Mouse (Mus musculus) thymus, postnatal 25 days (tissue): Measurements from ENCODE around the gene Adgrl1.

Source experiments
- DNase-seq: peaks from one replicate; pipeline ENCODE4 v3.0.0; 2022

Adgrl1 gene

GRCm38 (mm10) chr8:83902961-83903666 is 3.2 kb downstream of the Adgrl1 start:
- peak; percentile 63 for DNase-seq

GRCm38 (mm10) chr8:83908583-83908982 is 8.7 kb downstream of the Adgrl1 start:
- no peak for DNase-seq

- DNase-seq = no peak
These were observed 9.4 kb downstream of the Adgrl1 start for GRCm38 (mm10) chr8:83909311-83909710.

GRCm38 (mm10) chr8:83911809-83912731 is 12.2 kb downstream of the Adgrl1 start:
- DNase-seq = no peak

GRCm38 (mm10) chr8:83914232-83914631 is 14.3 kb downstream of the Adgrl1 start:
- DNase-seq = no peak

- no peak for DNase-seq
These were observed 15.0 kb downstream of the Adgrl1 start for GRCm38 (mm10) chr8:83914860-83915259.

DNA sequence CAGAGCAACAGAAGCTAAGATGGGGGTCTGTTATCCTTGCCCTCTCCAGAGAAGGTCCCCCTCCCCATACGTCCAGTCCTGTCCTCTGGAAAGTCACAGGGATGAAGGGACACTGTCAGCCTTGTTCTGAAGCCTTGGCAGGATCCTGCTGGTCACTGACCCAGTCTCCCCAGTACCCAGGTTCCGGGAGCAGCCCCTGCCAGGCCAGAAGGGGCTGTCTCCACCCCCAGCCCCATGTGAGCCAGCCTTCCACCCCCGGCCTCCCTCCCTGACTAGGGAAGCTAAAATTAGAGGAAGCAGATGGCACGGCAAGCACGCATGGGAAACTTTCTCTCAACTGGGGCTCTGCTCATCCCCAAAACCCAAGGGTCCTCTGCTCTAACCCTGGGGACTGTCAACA is 16.1 kb downstream of the Adgrl1 start:
- no peak for DNase-seq

GRCm38 (mm10) chr8:83917566-83917965 is 17.7 kb downstream of the Adgrl1 start:
- no peak for DNase-seq

DNA sequence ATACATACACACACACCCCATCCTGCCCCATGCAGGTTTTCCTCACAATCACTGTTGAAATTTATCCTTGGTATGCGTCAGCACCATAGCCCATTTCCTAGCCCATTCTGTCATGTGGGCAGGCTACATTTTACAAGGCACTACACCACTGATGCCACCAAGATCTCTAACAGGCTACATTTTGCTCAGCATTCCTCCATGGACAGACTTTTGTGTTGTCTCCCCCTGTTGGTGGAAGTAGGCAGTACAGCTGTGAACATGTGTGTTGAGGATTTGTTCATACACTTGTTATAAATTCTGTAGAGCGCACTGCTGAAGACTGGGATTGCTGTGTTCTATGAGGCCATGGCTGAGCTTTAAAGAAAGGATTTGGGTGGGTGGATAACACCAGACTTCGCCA is 21.7 kb downstream of the Adgrl1 start:
- peak; percentile 81 for DNase-seq

DNA sequence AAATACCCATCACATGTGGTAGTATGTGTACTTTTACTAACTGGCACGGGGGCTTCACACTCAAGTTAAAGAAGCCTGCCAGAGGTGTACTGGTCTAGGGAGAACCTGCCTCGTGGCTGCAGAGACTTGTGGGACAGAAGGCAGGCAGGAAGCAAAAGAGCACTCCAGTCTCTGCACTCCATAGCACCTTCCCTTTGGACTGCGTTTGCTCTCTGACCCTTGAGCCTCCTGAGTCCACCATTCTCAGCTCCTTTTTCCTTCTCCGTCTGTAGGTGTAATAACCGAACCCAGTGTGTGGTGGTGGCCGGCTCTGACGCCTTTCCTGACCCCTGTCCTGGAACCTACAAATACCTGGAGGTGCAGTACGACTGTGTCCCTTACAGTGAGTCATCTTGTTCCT is 22.8 kb downstream of the Adgrl1 start:
- no peak for DNase-seq

- DNase-seq = no peak
These were observed 24.7 kb downstream of the Adgrl1 start for GRCm38 (mm10) chr8:83924585-83924984.

DNA sequence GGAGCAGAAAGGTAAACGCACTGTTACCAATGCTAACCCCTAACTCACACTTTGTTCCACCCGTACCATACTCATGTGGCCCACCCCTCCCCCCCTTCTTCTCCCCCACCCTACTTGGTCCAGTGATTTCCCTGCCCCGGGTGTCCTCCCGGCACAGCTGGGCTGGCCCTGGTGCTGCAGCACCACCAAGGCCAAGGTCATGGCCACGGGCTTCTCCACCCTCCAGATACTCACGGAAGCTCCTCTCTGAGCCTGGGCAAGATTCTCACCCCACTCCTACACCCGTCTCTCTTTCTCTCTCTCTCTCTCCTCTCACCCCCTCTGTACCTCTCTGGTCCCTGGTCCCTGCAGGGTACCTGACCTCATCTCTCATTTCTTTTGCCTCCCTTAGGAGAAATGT is 26.4 kb downstream of the Adgrl1 start:
- DNase-seq = no peak

DNA sequence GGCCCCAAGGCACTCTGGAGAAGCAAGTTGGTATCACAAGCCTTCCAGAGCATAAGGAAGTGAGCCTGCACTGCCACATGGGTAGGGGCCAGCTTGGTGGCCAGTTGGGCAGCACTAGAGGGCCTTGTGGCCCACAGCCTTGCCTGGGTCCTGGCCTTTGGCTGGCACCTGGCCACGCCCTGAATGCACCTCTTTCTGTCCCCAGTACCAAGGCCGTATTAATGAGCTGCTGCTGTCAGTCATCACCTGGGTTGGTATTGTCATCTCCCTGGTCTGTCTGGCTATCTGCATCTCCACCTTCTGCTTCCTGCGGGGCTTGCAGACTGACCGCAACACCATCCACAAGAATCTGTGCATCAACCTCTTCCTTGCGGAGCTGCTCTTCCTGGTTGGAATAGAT is 34.3 kb downstream of the Adgrl1 start:
- DNase-seq = no peak

- no peak for DNase-seq
These were observed 35.1 kb downstream of the Adgrl1 start for GRCm38 (mm10) chr8:83934994-83935393.

DNA sequence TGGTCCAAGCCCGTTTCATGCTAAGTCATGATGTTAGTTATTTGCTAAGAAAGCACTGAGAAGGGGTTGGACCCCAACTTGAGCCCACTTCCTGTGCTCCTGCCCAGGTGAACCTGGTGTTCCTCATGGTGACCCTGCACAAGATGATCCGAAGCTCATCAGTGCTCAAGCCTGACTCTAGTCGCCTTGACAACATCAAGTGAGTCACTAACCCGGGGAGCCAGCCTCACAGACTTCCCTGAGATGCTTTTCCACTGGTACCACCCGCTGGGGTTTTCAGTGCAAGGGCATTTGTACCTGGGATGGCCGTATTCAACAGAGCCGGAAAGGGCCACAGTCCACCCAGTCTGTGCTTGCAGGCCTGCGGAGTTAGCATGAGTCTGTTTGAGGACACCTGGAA is 35.5 kb downstream of the Adgrl1 start:
- DNase-seq = no peak

DNA sequence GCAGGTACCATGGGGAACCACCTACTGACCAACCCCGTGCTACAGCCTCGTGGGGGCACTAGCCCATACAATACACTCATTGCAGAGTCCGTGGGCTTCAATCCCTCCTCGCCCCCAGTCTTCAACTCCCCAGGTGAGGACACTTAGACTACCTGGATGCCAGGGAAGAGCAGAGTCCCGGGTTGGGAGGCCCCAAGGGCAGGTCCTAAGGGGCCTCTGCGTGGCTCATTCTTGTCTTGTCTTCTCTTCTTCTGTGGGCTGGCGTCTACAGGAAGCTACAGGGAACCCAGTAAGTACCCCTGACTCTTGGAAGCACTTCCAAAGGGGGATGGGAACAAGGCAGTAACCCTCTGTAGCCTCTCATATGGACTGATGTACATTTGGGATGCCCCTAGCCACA is 37.7 kb downstream of the Adgrl1 start:
- no peak for DNase-seq

DNA sequence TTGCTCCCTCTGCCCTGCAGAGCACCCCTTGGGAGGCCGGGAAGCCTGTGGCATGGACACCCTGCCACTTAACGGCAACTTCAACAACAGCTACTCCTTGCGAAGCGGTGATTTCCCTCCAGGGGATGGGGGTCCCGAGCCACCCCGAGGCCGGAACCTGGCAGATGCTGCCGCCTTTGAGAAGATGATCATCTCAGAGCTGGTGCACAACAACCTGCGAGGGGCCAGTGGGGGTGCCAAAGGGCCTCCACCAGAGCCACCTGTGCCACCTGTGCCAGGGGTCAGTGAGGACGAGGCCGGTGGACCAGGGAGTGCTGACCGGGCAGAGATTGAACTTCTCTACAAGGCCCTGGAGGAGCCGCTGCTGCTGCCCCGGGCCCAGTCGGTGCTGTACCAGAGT is 38.4 kb downstream of the Adgrl1 start:
- DNase-seq = no peak

- DNase-seq = no peak
These were observed 41.3 kb downstream of the Adgrl1 start for GRCm38 (mm10) chr8:83941066-83941677.

- DNase-seq = no peak
These were observed 42.5 kb downstream of the Adgrl1 start for GRCm38 (mm10) chr8:83942446-83942845.

GRCm38 (mm10) chr8:83945540-83945939 is 45.6 kb downstream of the Adgrl1 start:
- DNase-seq = no peak

DNA sequence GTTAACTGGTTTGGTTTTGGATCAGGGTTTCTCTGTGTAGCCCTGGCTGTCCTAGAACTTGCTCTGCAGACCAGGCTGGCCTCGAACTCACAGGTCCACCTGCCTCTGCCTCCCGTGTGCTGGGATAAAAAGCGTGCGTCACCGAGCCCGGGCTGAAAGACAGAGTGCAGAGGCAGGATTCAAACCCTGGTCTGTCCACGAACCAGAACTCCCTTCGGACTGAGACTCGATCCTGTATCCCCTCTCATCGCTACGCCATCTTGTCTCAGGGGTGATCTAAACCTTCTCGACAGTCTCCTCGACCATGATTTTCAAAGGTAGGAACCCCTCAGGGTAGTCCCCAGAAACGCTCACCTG is 54.8 kb downstream of the Adgrl1 start:
- no peak for DNase-seq

- DNase-seq = peak; percentile 93
These were observed 55.4 kb downstream of the Adgrl1 start, which contains the start of the genes Gm10644 and Asf1b for GRCm38 (mm10) chr8:83955106-83955957. Gene Gm10644, minus strand, starts transcription at chr8:83955205. Gene Asf1b, plus strand, starts transcription at chr8:83955507.

DNA sequence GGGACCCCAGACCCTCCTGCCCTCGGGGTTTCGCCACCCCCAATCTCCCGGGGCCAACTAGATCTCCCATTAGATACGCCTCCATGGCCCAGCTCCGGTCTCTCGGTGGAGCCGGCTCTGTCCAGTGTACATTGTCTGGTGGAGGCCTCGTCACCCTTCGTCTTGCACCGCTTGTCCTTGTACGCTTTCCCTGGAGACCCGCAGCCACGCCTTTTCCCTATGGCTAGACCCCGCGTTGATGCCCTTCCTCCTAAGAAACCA is 56.0 kb downstream of the Adgrl1 start:
- DNase-seq = no peak
